Mouse (Mus musculus) WW6 (cell line): ENCODE measurements around the gene Ifna1.

Experiments used
- DNase-seq: peaks from one replicate; pipeline ENCODE4 v3.0.0-alpha.2; 2013; ENCODE audit warnings: low read depth, low spot score

Ifna1 gene

GRCm38 (mm10) chr4:88872691-88873090, 22.8 kb downstream of the Ifna1 start:
- no peak for DNase-seq

GRCm38 (mm10) chr4:88875435-88876095, 25.7 kb downstream of the Ifna1 start:
- no peak for DNase-seq

- DNase-seq = no peak
Observed at GRCm38 (mm10) chr4:88876520-88876919, 26.6 kb downstream of the Ifna1 start.

- no peak for DNase-seq
Observed at GRCm38 (mm10) chr4:88878246-88878645, 28.4 kb downstream of the Ifna1 start.

GRCm38 (mm10) chr4:88878772-88879171, 28.9 kb downstream of the Ifna1 start:
- no peak for DNase-seq

GRCm38 (mm10) chr4:88880101-88880500, 30.2 kb downstream of the Ifna1 start, which contains the start of gene Ifne:
TSS of gene Ifne (minus strand) at chr4:88880201.
- DNase-seq = no peak

GRCm38 (mm10) chr4:88888236-88888635, 38.3 kb downstream of the Ifna1 start:
- no peak for DNase-seq

GRCm38 (mm10) chr4:88893201-88893754, 43.4 kb downstream of the Ifna1 start:
- no peak for DNase-seq
